Mouse (Mus musculus) left cerebral cortex, adult 8-10 months (tissue): Measurements from ENCODE around the gene Asl. TPM values are rescaled to one million over a fixed set of nuclear protein-coding genes. Genes with fewer than 3 reads are reported as not detected.

ENCODE experiments used
- total RNA-seq, 4 experiments: library from RNA; stranded (reverse); gene quantifications; 2 replicates each; pipeline ENCODE4 v1.2.4; 2022

Gene Asl
- total RNA-seq, 4 experiments from 2014 or later = 22.9 to 28.0 (median 25.9) TPM

Other genes with a start within 250 kb of the Asl start
- gene Psph, start 241.8 kb downstream of the Asl start, total RNA-seq = 10 to 100 TPM; 18.8 to 21.3 (median 19.6) TPM
- gene Sumf2, start 182.3 kb downstream of the Asl start, total RNA-seq = 10 to 100 TPM; 18.2 to 23.0 (median 21.9) TPM
- gene Chchd2, start 141.8 kb downstream of the Asl start, total RNA-seq = 100 to 1,000 TPM; 416 to 428 (median 423) TPM
- gene Zbed5, start 133.5 kb downstream of the Asl start, total RNA-seq = 1 to 10 TPM; 6.9 to 9.6 (median 7.9) TPM
- gene Phkg1, start 130.7 kb downstream of the Asl start, total RNA-seq = 10 to 100 TPM; 16.7 to 20.4 (median 17.8) TPM
- gene Nupr1l, start 120.7 kb downstream of the Asl start, total RNA-seq = 1 to 10 TPM; 2.5 to 3.5 (median 3.2) TPM
- 10 to 100 TPM; 45.5 to 56.9 (median 50.1) TPM for gene Vkorc1l1, start 87.3 kb downstream of the Asl start, total RNA-seq
- 10 to 100 TPM; 12.7 to 40.4 (median 22.1) TPM for gene Gusb, start 26.2 kb downstream of the Asl start, total RNA-seq
- 10 to 100 TPM; 26.7 to 32.6 (median 30.1) TPM for gene Crcp, start within 50 bp of the Asl start, total RNA-seq
- 10 to 100 TPM; 34.4 to 39.4 (median 36.7) TPM for gene Tpst1, start 44.1 kb upstream of the Asl start, total RNA-seq
- gene Kctd7, start 115.6 kb upstream of the Asl start, total RNA-seq = 10 to 100 TPM; 10.6 to 15.2 (median 13.0) TPM
- gene Rabgef1, start 142.6 kb upstream of the Asl start, total RNA-seq = 10 to 100 TPM; 50.7 to 60.7 (median 53.0) TPM
- gene Tmem248, start 187.8 kb upstream of the Asl start, total RNA-seq = 10 to 100 TPM; 45.9 to 56.3 (median 50.4) TPM
- gene Sbds, start 226.3 kb upstream of the Asl start, total RNA-seq = 10 to 100 TPM; 77.8 to 89.1 (median 86.8) TPM
- gene Tyw1, start 226.4 kb upstream of the Asl start, total RNA-seq = 10 to 100 TPM; 15.5 to 19.7 (median 16.5) TPM